Mouse (Mus musculus) c-Kit-positive CD71-positive TER-119-negative erythroid progenitor cells, embryonic 14.5 days (primary cell): ENCODE measurements around the gene Hfe2.

Experiments used
- DNase-seq: peaks from one replicate; pipeline ENCODE4 v3.0.0-alpha.2; 2013; ENCODE audit warnings: low read depth

Hfe2 gene

GRCm38 (mm10) chr3:96576005-96576658 is 51.2 kb downstream of the Hfe2 start:
- no peak for DNase-seq

- DNase-seq = peak; percentile 91
Observed at GRCm38 (mm10) chr3:96576690-96577541, 51.9 kb downstream of the Hfe2 start, which contains the start of gene Gm16253. TSS of gene Gm16253 (plus strand) at chr3:96576984.

GRCm38 (mm10) chr3:96577566-96577965 is 52.6 kb downstream of the Hfe2 start:
- DNase-seq = no peak
